Mouse (Mus musculus): Measurements from ENCODE around the gene Dap. TPM values are rescaled to one million over a fixed set of nuclear protein-coding genes. Genes with fewer than 3 reads are reported as not detected.

The Dap gene
- total RNA-seq, 2 experiments from 2014 or later = 59.6 to 64.0 TPM

DNA sequence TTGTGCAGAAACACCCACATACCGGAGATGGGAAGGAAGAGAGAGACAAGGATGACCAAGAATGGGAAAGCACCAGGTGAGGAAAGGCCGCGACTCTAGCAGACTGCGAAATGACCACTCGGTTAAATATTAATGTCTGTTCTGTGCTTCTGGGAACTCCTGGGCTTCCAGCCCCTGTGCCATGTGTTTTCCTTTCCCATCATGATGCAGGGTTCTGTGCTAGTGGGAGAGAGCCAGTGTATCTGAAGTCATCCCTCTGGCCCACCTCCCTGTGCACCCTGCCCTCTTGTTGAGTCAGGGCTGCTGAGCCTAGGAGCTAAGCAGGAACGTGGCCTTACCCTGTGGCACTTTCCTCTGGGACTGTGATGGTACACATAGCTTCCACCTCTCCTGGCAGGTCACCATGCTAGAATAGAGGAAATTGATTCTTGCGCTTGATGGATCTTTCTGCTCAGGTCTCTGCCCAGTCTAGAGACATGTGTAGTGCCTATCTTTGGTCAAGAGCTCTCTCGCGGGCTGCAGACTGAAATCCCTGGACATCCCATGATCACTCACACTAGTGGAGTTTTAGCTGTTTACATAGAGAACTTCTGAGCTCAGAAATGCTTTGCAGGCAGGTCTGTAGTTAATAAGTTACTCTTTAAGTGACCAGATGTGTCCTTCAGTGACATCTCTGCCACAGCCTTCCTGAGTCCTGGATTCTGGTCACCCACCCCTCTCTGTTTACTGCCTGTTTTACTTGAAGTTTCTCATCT lies 11.9 kb downstream of the Dap start:
- no peak for ATAC-seq (replicated peaks; ENCODE audit: low FRiP score, low TSS enrichment, poor library complexity, severe bottlenecking)

GRCm38 (mm10) chr15:31236549-31236907 lies 12.4 kb downstream of the Dap start:
- peak; percentile 64 for ATAC-seq (replicated peaks; ENCODE audit: low FRiP score, low TSS enrichment, poor library complexity, severe bottlenecking)

DNA sequence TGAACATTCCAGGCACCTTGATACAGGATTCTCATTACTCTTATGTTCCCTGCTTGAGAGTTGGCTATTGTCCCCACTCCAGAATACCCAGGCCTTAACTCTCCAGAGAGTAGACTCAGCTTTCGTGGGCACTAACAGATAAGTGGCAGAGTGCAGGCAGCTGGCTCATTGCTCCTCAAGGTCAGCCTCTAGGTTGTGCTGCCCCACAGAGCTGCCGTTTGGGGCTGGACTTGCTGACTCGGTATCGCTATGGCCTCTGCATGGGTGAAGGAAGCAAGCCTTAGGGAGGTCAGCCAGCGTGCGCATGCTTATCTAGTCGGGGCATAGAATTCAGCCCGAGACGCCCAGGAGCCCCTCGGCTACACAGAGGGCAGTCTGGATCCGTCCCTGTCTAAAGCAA lies 13.3 kb downstream of the Dap start:
- ATAC-seq (replicated peaks; ENCODE audit: low FRiP score, low TSS enrichment, poor library complexity, severe bottlenecking) = peak; percentile 68

DNA sequence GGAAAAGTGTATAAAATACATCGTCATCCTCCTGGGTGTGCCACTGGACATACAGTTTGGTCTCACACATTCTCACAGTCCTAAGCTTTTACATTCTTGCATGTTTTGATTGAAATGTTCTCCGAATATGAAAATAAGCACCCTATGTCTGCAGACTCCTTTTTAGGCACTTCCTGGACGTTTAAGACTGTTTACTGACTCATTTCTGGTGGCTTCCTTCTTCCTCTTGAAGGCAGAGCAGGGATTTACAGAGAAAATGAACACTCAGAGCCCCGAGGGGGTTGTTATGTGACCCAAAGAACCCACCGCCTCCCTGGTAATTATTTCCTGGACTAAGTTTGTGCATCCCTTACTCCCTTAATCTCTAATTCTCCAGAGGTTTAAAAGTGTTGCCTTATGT lies 13.8 kb downstream of the Dap start:
- ATAC-seq (replicated peaks; ENCODE audit: low FRiP score, low TSS enrichment, poor library complexity, severe bottlenecking) = no peak

- ATAC-seq (replicated peaks; ENCODE audit: low FRiP score, low TSS enrichment, poor library complexity, severe bottlenecking) = no peak
Observed at GRCm38 (mm10) chr15:31238611-31239010, 14.5 kb downstream of the Dap start.

DNA sequence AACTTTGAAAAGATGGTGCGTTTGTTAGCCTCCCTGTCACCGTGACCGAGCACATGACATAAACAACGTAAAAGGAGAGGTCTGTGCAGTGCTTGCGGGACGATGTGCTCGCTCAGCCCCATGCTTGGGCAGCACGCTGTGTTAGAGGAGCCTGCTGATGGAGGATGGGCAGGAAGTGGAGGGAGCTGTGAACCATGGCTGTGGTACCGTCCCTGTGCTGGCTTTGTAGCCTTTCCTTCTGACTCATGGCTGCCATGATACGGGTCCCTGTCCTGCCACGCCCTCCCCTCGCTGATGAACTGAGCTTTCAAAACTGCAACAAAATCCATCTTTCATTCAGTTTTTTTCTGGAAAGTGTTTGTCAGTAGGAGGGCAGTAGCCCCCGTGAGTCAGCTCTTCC lies 15.6 kb downstream of the Dap start:
- ATAC-seq (replicated peaks; ENCODE audit: low FRiP score, low TSS enrichment, poor library complexity, severe bottlenecking) = no peak

- ATAC-seq (replicated peaks; ENCODE audit: low FRiP score, low TSS enrichment, poor library complexity, severe bottlenecking) = no peak
Observed at GRCm38 (mm10) chr15:31240181-31240580, 16.1 kb downstream of the Dap start.

GRCm38 (mm10) chr15:31243260-31243659 lies 19.1 kb downstream of the Dap start:
- ATAC-seq (replicated peaks; ENCODE audit: low FRiP score, low TSS enrichment, poor library complexity, severe bottlenecking) = peak; percentile 84

DNA sequence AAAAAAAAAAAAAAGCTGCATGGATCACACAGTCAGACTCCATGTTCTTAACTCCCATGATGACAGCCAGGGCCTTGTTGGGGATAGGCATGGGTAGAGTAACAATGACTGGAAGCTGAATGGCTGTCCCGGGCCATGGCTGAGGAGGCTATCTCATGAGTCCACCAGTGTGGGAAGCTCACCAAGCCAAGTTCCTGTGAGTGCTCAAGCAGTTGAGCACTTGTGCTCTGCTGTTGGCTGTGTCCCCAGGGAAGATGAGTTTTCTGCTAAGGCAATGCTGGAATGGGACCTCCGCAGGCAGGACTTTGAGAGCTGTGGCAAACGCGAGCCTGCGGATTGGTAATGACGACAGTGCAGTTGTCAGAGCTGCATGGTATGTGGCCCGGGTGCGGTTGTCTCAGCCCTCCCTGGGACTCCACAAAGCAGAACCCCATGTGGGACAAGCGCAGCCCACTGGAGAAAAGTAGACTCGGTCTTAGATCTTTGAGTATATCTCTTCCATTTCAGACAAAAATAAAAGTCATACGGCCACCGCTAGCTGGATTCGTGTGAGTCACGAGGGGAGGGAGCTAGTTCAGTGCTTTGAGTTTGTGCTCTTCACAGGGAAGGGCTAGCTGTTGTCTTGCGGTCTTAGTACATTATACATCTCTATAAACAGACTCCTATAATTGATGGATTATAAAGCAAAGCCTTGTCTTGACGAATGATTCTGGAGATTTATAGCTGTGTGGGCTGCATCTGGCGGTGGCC lies 20.8 kb downstream of the Dap start:
- no peak for ATAC-seq (replicated peaks; ENCODE audit: low FRiP score, low TSS enrichment, poor library complexity, severe bottlenecking)

GRCm38 (mm10) chr15:31245934-31246333 lies 21.8 kb downstream of the Dap start:
- no peak for ATAC-seq (replicated peaks; ENCODE audit: low FRiP score, low TSS enrichment, poor library complexity, severe bottlenecking)

DNA sequence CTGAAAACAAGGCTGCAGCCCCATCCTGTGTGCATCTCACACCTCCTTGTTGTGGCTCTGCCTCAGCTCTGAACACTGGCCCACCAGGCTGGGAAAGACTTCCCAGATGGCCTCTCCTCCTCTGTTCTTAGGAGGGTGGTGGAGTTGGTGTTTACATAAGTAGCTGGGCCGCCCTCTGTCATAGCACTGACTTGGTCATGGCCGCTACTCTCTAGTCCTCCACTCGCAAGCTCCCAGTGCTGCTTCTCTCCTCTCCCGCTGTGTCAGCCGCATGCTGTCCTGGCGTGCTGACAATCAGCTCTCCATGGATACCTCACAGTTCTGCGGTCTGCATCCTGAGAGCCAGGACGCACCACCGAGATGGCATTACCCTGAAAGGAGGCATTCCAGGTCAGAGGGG lies 22.9 kb downstream of the Dap start:
- no peak for ATAC-seq (replicated peaks; ENCODE audit: low FRiP score, low TSS enrichment, poor library complexity, severe bottlenecking)

DNA sequence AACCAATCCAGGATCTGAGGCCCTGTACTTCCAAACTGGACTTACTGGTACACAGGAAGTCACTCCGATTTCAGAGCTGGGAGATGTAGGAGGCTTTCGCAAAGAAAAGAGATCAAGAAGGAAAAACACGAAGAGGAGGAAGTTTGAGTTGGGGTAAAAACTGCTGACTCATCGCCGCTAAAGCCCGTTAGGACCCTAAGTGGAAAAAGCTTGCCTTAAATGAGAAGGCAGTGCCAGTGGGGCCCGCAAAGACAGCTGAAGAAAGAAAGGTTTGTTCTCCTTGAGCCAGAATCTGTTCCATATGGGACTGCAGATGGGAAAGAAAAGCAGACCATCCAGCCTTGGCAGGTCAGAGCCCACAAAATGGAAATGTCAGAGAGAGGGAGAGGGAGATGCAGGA lies 24.8 kb downstream of the Dap start:
- ATAC-seq (replicated peaks; ENCODE audit: low FRiP score, low TSS enrichment, poor library complexity, severe bottlenecking) = no peak

DNA sequence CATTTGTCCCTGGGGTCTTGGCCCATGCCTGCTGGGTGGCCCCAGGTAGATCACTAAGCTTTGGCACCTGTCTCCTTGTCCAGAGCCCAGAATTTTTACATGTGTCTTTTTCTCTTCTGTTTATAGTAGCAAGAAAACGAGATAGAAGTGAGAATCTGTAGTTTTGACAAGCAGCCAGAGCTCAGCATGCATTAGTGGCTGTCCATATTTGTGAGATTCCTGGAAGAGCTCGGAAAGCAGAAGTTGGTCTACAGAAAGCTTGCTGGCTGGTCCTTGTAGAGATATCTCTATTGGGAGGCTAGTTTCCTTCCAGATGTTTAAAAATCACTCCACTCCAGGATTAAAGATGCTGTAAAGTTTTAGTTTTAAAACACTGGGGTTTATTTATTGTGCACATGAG lies 25.9 kb downstream of the Dap start:
- ATAC-seq (replicated peaks; ENCODE audit: low FRiP score, low TSS enrichment, poor library complexity, severe bottlenecking) = no peak

GRCm38 (mm10) chr15:31250676-31251075 lies 26.6 kb downstream of the Dap start:
- no peak for ATAC-seq (replicated peaks; ENCODE audit: low FRiP score, low TSS enrichment, poor library complexity, severe bottlenecking)

- ATAC-seq (replicated peaks; ENCODE audit: low FRiP score, low TSS enrichment, poor library complexity, severe bottlenecking) = no peak
Observed at GRCm38 (mm10) chr15:31251189-31251588, 27.1 kb downstream of the Dap start.

DNA sequence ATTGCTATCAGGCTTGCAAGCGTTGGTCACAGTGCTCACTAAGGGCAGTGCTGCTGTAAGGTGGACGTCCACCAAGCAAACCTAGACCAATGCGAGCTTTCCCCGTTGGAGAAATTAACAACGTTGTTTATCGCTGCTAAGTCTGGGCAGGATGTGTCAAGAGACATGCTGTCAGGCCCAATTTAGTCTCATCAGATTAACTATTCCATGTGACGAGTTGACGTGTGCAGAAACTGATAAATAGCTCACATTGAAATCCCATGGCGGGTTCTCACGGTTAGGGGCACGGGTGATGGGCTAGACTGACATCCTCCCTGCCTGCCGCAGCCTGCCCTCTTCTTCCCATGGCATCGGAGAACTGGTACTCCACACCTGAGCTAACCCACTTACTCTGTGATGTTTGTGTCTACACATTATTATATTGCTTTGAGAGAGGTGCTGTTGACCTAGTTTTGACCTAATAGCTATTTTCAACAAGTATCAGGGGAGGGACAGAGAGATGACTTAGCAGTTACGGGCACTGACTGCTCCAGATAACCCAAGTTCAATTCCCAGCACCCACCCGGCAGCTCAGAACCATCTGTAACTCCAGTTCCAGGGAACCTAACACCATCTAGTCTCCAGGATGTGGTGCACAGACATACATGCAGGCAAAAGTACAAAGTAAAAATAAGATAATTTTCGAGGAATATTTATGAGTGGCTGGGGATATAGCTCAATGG lies 28.6 kb downstream of the Dap start:
- ATAC-seq (replicated peaks; ENCODE audit: low FRiP score, low TSS enrichment, poor library complexity, severe bottlenecking) = peak; percentile 62

GRCm38 (mm10) chr15:31253380-31253779 lies 29.3 kb downstream of the Dap start:
- no peak for ATAC-seq (replicated peaks; ENCODE audit: low FRiP score, low TSS enrichment, poor library complexity, severe bottlenecking)

- no peak for ATAC-seq (replicated peaks; ENCODE audit: low FRiP score, low TSS enrichment, poor library complexity, severe bottlenecking)
Observed at GRCm38 (mm10) chr15:31253963-31254362, 29.8 kb downstream of the Dap start.

DNA sequence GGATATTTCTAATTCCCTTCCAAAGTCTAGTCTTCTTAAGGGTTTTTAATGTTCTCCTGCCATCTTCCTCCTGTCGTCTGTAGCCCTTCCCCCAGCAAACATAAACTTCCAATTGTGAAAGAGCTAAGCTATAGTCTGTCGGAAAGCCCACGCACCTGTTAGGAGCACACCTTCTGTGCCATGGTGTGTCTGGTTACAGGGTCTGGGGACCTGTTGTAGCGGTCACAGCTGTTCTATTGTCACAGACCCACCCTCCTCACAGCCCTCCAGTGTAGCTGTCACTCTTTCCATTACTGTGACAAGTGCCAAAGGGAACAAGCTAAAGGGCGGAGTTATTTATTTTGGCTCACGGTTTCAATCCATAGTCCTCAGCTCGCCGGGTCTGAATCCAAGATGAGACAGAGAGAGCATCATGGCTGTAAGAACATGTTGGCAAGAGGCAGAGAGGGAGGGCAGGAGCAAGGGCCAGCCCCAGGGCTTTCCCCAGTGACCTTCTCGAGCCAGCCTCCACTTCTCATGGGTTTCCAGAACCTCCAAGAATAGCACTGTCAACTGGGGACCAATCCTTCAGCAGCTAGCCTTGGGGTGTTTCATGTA lies 30.9 kb downstream of the Dap start:
- no peak for ATAC-seq (replicated peaks; ENCODE audit: low FRiP score, low TSS enrichment, poor library complexity, severe bottlenecking)

GRCm38 (mm10) chr15:31255762-31256161 lies 31.6 kb downstream of the Dap start:
- ATAC-seq (replicated peaks; ENCODE audit: low FRiP score, low TSS enrichment, poor library complexity, severe bottlenecking) = no peak
